Mouse (Mus musculus) heart, adult 2 months (tissue): ENCODE results near the gene Atmin.

ENCODE experiments used
- CTCF ChIP-seq: fragments of 200-600 bp; IDR thresholded peaks from 2 replicates; pipeline ENCODE4 v1.8.1; 2022; ENCODE audit warnings: antibody characterized with exemption, mild to moderate bottlenecking, moderate library complexity
- EP300 ChIP-seq: fragments of 200-500 bp; IDR thresholded peaks from 2 replicates; pipeline ENCODE4 v1.6.1; 2011; ENCODE audit warnings: low read depth, low read length, control low read depth; ENCODE audit not compliant: insufficient read depth
- POLR2A ChIP-seq: fragments of 200-500 bp; IDR thresholded peaks from 2 replicates; pipeline ENCODE4 v1.6.1; 2011; ENCODE audit warnings: mild to moderate bottlenecking, low read depth, low read length, control low read depth; ENCODE audit not compliant: insufficient read depth

- TF ChIP-seq CTCF (no peak), POLR2A (no peak), EP300 (no peak)
These were observed 7.7 kb upstream of the Atmin start for GRCm38 (mm10) chr8:116935506-116935905.
